Mouse (Mus musculus) brown adipose tissue, adult 24 weeks (tissue): ENCODE results near the gene Ankrd34a. TPM values are rescaled to one million over a fixed set of nuclear protein-coding genes. Genes with fewer than 3 reads are reported as not detected.
A peak's percentile ranks its signal among the peaks of the same experiment; 100 is the strongest.

Experiments
- H3K27ac ChIP-seq: fragments of 200-500 bp; replicated peaks from 2 replicates; pipeline ENCODE4 v1.5.1; 2012; ENCODE audit warnings: low read depth, mild to moderate bottlenecking, low read length
- H3K4me1 ChIP-seq: fragments of 200-500 bp; 2 replicates; pipeline ENCODE4 v1.6.1; 2012; ENCODE audit warnings: low read length, mixed read lengths; ENCODE audit not compliant: control insufficient read depth, insufficient read depth, insufficient read length
- H3K4me3 ChIP-seq: fragments of 200-500 bp; 2 replicates; pipeline ENCODE4 v1.5.1; 2012; ENCODE audit warnings: low read depth, mild to moderate bottlenecking, low read length, moderate library complexity; ENCODE audit not compliant: insufficient read depth
- polyA plus RNA-seq: library from polyadenylated mRNA; stranded (reverse); fragments of >200 nt; gene quantifications from 2 replicates; pipeline ENCODE4 v1.2.4, GENCODE M21; 2012; ENCODE audit not compliant: missing spikeins, insufficient read depth, insufficient read length

The Ankrd34a gene
- polyA plus RNA-seq, 1 experiment: not detected

GRCm38 (mm10) chr3:96581771-96582515, 14.5 kb upstream of the Ankrd34a start:
- Histone ChIP-seq H3K4me3 (no peak overlapping the region), H3K4me1 (peaks cover 18% of the 10 kb centered on the region), H3K27ac (no peak overlapping the region)

GRCm38 (mm10) chr3:96583386-96583785, 13.1 kb upstream of the Ankrd34a start:
- Histone ChIP-seq H3K4me1 (peaks cover 9% of the 10 kb centered on the region), H3K4me3 (no peak overlapping the region)

GRCm38 (mm10) chr3:96590657-96591056, 5.8 kb upstream of the Ankrd34a start:
- H3K4me1 ChIP-seq: peaks cover 6% of the 10 kb centered on the region; the same call in 1 of the 2 replicates
- H3K27ac ChIP-seq: no peak overlapping the region
- H3K4me3 ChIP-seq: no peak overlapping the region

More at GRCm38 (mm10) chr3:96583386-96583785, 13.1 kb upstream of the Ankrd34a start:
- H3K27ac ChIP-seq: no peak overlapping the region

GRCm38 (mm10) chr3:96593374-96593773, 3.1 kb upstream of the Ankrd34a start:
- H3K27ac ChIP-seq: peak overlapping the region; percentile 97
- peaks cover 6% of the 10 kb centered on the region for H3K4me1 ChIP-seq
- peak overlapping the region; percentile 88 for H3K4me3 ChIP-seq

GRCm38 (mm10) chr3:96593790-96594560, 2.5 kb upstream of the Ankrd34a start, which contains the start of gene Polr3gl:
Polr3gl (minus strand) TSS chr3:96594181.
- Histone ChIP-seq H3K4me3 (peak within 1 kb of the TSS; percentile 88), H3K27ac (peak within 1 kb of the TSS; percentile 97), H3K4me1 (peaks cover 6% of the 10 kb centered on the region)

GRCm38 (mm10) chr3:96594851-96595250, 1.6 kb upstream of the Ankrd34a start:
- H3K4me1 ChIP-seq: peaks cover 6% of the 10 kb centered on the region
- no peak overlapping the region for H3K27ac ChIP-seq
- H3K4me3 ChIP-seq: no peak overlapping the region

GRCm38 (mm10) chr3:96595661-96596060, 775 bp upstream of the Ankrd34a start:
- Histone ChIP-seq H3K27ac (no peak overlapping the region), H3K4me1 (peaks cover 6% of the 10 kb centered on the region), H3K4me3 (no peak overlapping the region)

GRCm38 (mm10) chr3:96596855-96597254, 419 bp downstream of the Ankrd34a start:
- Histone ChIP-seq H3K4me1 (peaks cover 6% of the 10 kb centered on the region), H3K4me3 (peak overlapping the region; percentile 56), H3K27ac (no peak overlapping the region)

GRCm38 (mm10) chr3:96597435-96597891, 1.0 kb downstream of the Ankrd34a start:
- Histone ChIP-seq H3K27ac (peak overlapping the region; percentile 25; the same call in 1 of the 2 replicates), H3K4me1 (peaks cover 3% of the 10 kb centered on the region), H3K4me3 (peak overlapping the region; percentile 56)

GRCm38 (mm10) chr3:96598156-96599068, 2.0 kb downstream of the Ankrd34a start:
- peak overlapping the region; percentile 35 for H3K27ac ChIP-seq
- peak overlapping the region; percentile 56 for H3K4me3 ChIP-seq
- peaks cover 3% of the 10 kb centered on the region for H3K4me1 ChIP-seq

- Histone ChIP-seq H3K27ac (no peak overlapping the region), H3K4me3 (no peak overlapping the region), H3K4me1 (peaks cover 3% of the 10 kb centered on the region)
These were observed 2.6 kb downstream of the Ankrd34a start for GRCm38 (mm10) chr3:96599069-96599393.

- Histone ChIP-seq H3K4me3 (no peak overlapping the region), H3K27ac (no peak overlapping the region), H3K4me1 (peaks cover 3% of the 10 kb centered on the region)
These were observed 3.0 kb downstream of the Ankrd34a start for GRCm38 (mm10) chr3:96599411-96599810.

GRCm38 (mm10) chr3:96600639-96601250, 4.3 kb downstream of the Ankrd34a start, which contains the start of gene Lix1l:
Lix1l (plus strand) TSS chr3:96601149.
- H3K4me3 ChIP-seq: peak within 1 kb of the TSS; percentile 67
- peak within 1 kb of the TSS; percentile 70 for H3K27ac ChIP-seq
- no peaks in the 10 kb centered on the region; the same call in 1 of the 2 replicates for H3K4me1 ChIP-seq

- Histone ChIP-seq H3K27ac (peak overlapping the region; percentile 70), H3K4me1 (no peaks in the 10 kb centered on the region; the same call in 1 of the 2 replicates), H3K4me3 (peak overlapping the region; percentile 67)
These were observed 4.9 kb downstream of the Ankrd34a start for GRCm38 (mm10) chr3:96601251-96601787.
